In the genomic region with DNA sequence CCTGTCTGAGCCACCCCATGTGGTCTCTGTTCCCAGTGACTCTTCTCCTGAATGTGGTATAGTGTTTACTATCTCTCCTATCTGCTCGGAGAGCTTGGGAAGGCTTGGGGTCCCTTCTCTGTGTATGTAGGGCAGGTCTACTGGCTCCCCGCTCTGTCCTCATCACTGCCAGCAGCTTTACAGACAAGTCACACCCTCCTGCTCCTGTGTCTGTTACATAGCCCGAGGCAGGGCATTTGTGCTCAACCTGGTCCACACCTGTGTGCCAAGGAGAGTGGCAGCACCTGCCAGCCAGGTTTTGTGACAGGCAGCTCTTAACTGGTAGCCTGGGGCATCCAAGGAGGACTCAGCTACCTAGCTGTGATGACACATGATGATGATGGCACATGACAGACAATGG, we compare ENCODE assay signal across 20 mouse cellular contexts.
"Had no signal": no experiment of that assay in that cellular context is flagged by ENCODE, and none has a peak within 500 bp of the region (broad histone marks: within the 10 kb centered on the region; RNA-seq: fewer than 3 reads in every experiment).

No protein-coding gene starts in this region.

- H3K27me3 ChIP-seq: kidney, embryonic 15.5 days; limb, embryonic 13.5 days; liver, embryonic 12.5 days; liver, embryonic 15.5 days; lung, embryonic 15.5 days; megakaryocyte, embryonic 14.5 days; midbrain, embryonic 13.5 days; stomach, embryonic 15.5 days had no signal

- ATAC-seq: liver, embryonic 12.5 days; midbrain, embryonic 13.5 days had no signal

- H3K4me1 ChIP-seq: limb, embryonic 10.5 days; limb, embryonic 13.5 days; liver, embryonic 12.5 days; liver, embryonic 15.5 days; lung, embryonic 15.5 days; midbrain, embryonic 10.5 days had no signal

- H3K4me3 ChIP-seq: kidney, embryonic 15.5 days; limb, embryonic 10.5 days; limb, embryonic 13.5 days; liver, embryonic 12.5 days; liver, embryonic 15.5 days; lung, embryonic 15.5 days; megakaryocyte, embryonic 14.5 days; midbrain, embryonic 10.5 days; midbrain, embryonic 13.5 days; stomach, embryonic 15.5 days had no signal

- H3K27ac ChIP-seq: kidney, embryonic 15.5 days; limb, embryonic 10.5 days; limb, embryonic 13.5 days; liver, embryonic 12.5 days; liver, embryonic 15.5 days; lung, embryonic 15.5 days; midbrain, embryonic 10.5 days; midbrain, embryonic 13.5 days; stomach, embryonic 15.5 days had no signal

- DNase-seq: kidney, postnatal 14 days; kidney, postnatal 4 days; liver; lung, adult 18-20 months; lung, postnatal 10 days; lung, postnatal 36 days; right cerebral cortex, adult 18-20 months; right cerebral cortex, postnatal 14 days; spleen, adult 18-20 months; thymus, postnatal 36 days had no signal
